8 mouse cellular contexts compared by ENCODE assay signal in the genomic region with DNA sequence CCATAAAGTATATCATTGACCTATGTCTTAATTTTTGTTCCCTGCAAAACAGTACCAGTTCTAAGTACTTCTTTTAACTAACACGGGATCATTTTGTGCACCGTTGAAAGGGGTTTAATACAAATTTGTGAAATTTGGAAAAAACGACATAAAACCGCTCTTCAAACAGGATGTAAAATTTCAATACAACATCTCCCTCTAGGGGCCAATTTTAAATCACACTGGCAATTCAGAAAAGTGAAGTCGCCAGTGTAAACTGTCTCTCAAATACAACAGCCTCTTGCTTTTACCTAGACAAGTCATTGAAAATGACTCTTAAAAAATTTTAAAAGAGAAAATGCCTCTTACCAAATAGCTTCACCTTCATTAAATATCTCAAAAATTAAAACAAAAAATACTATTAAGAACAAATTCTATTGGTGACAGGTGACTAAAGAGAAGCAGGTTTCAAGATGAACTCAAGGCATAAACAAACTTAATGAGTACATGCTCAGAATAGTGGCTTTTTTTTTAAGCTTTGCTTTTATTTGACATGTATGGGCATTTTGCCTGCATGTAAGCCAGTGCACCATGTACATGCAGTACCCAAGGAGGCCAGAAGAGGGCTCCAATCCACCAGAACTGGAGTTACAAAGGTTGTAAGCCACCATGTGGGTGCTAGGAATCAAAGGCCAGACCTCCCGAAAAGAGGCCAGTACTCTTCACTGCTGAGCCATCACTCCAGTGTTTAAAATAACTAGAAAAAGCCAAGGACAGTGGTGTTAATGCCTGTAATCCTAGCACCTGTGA. TPM values are rescaled to one million over a fixed set of nuclear protein-coding genes. Genes with fewer than 3 reads are reported as not detected.
DNase-seq lines count a peak whose midpoint lies in the region; ATAC-seq lines count a peak whose summit lies in the region.

No protein-coding gene starts in this region.

- H3K9me3 ChIP-seq in hindbrain, embryonic 11.5 days (ENCODE audit: control insufficient read depth, low read length), result no peaks in the 10 kb centered on the region
- H3K9me3 ChIP-seq in hindbrain, embryonic 10.5 days, result peaks cover 7% of the 10 kb centered on the region; the same call in 1 of the 2 replicates
- H3K9me3 ChIP-seq in forebrain, embryonic 10.5 days, result peaks cover 6% of the 10 kb centered on the region; the same call in 1 of the 2 replicates
- H3K9me3 ChIP-seq in forebrain, embryonic 13.5 days (replicated peaks), result no peaks in the 10 kb centered on the region

- no peak overlapping the region for H3K27ac ChIP-seq in hindbrain, embryonic 11.5 days (ENCODE audit: low read depth, low read length)
- H3K27ac ChIP-seq in hindbrain, embryonic 10.5 days, result no peak overlapping the region
- no peak overlapping the region for H3K27ac ChIP-seq in forebrain, embryonic 10.5 days
- no peak overlapping the region for H3K27ac ChIP-seq in forebrain, embryonic 13.5 days

- H3K27me3 ChIP-seq in hindbrain, embryonic 11.5 days (ENCODE audit: control insufficient read depth, insufficient read depth, low read length), result no peaks in the 10 kb centered on the region
- H3K27me3 ChIP-seq in hindbrain, embryonic 10.5 days (ENCODE audit: insufficient read depth, poor library complexity, severe bottlenecking), result no peaks in the 10 kb centered on the region
- no peaks in the 10 kb centered on the region for H3K27me3 ChIP-seq in forebrain, embryonic 10.5 days (ENCODE audit: poor library complexity, severe bottlenecking)
- no peaks in the 10 kb centered on the region for H3K27me3 ChIP-seq in forebrain, embryonic 13.5 days

- H3K36me3 ChIP-seq in hindbrain, embryonic 11.5 days (ENCODE audit: control insufficient read depth, insufficient read depth, low read length), result no peaks in the 10 kb centered on the region
- no peaks in the 10 kb centered on the region for H3K36me3 ChIP-seq in hindbrain, embryonic 10.5 days
- no peaks in the 10 kb centered on the region for H3K36me3 ChIP-seq in forebrain, embryonic 10.5 days (replicated peaks)
- H3K36me3 ChIP-seq in forebrain, embryonic 13.5 days (ENCODE audit: poor library complexity, severe bottlenecking), result no peaks in the 10 kb centered on the region

- ATAC-seq in hindbrain, embryonic 11.5 days (ENCODE audit: low FRiP score), result no peak
- ATAC-seq in inflammation-experienced regulatory T-cells, adult 6 months, result peak; percentile 30
- no peak for ATAC-seq in forebrain, embryonic 13.5 days

- peak; percentile 56 for DNase-seq in hindbrain, embryonic 11.5 days (ENCODE audit: low spot score)
- DNase-seq in hindbrain, embryonic 10.5 days (ENCODE audit: low spot score), result no peak
- DNase-seq in A20 (ENCODE audit: low read depth, low spot score) (peak; percentile 70), MN1 (ENCODE audit: low spot score) (peak; percentile 58)
- peak; percentile 26 to 54 for DNase-seq in spleen, postnatal 14 days (ENCODE audit: low spot score in 2 of 2)
- DNase-seq in forebrain, embryonic 10.5 days (ENCODE audit: extremely low spot score, low spot score), result no peak

- H3K9ac ChIP-seq in hindbrain, embryonic 11.5 days (ENCODE audit: low read depth, low read length), result no peak overlapping the region
- no peak overlapping the region for H3K9ac ChIP-seq in forebrain, embryonic 13.5 days

- no peaks in the 10 kb centered on the region for H3K4me1 ChIP-seq in hindbrain, embryonic 11.5 days (replicated peaks; ENCODE audit: control insufficient read depth, insufficient read depth, low read length)
- peaks cover 15% of the 10 kb centered on the region for H3K4me1 ChIP-seq in hindbrain, embryonic 10.5 days (replicated peaks)
- H3K4me1 ChIP-seq in forebrain, embryonic 10.5 days, result peaks cover 24% of the 10 kb centered on the region
- peaks cover 25% of the 10 kb centered on the region for H3K4me1 ChIP-seq in forebrain, embryonic 13.5 days

- H3K4me3 ChIP-seq in hindbrain, embryonic 11.5 days (ENCODE audit: low read depth, low read length), result no peak overlapping the region
- H3K4me3 ChIP-seq in hindbrain, embryonic 10.5 days, result no peak overlapping the region
- H3K4me3 ChIP-seq in forebrain, embryonic 10.5 days, result no peak overlapping the region
- no peak overlapping the region for H3K4me3 ChIP-seq in forebrain, embryonic 13.5 days

- H3K4me2 ChIP-seq in hindbrain, embryonic 11.5 days (replicated peaks; ENCODE audit: low read depth, low read length), result no peak overlapping the region
- H3K4me2 ChIP-seq in forebrain, embryonic 13.5 days, result no peak overlapping the region

- 46% methylated on average over 6 of the region's 6 CpGs for WGBS in hindbrain, embryonic 11.5 days
- 43% methylated on average over 6 of the region's 6 CpGs for WGBS in hindbrain, embryonic 10.5 days
- 49% methylated on average over 6 of the region's 6 CpGs for WGBS in forebrain, embryonic 10.5 days
- WGBS in forebrain, embryonic 13.5 days, result 35% methylated on average over 6 of the region's 6 CpGs

RNA-seq across cellular contexts. Expression of gene Vgll4, which starts 43.2 kb away (rescaled TPM):
- 58.5 and 59.3 TPM in 2 replicates for polyA plus RNA-seq in hindbrain, embryonic 11.5 days (2014; fragmentation: Nextera tagmentation; extraction: Ambion mirVana)
- polyA plus RNA-seq in hindbrain, embryonic 10.5 days (2016; fragmentation: Nextera tagmentation; extraction: Ambion mirVana), result 73.3 and 86.6 TPM in 2 replicates
- 100 to 1,000 TPM; 118 to 183 (median 152) TPM for polyA plus RNA-seq in inflammation-experienced regulatory T-cells, adult 6 months (2017; shearing (Covaris generic))
- polyA plus RNA-seq in forebrain, embryonic 10.5 days (2016; fragmentation: Nextera tagmentation; extraction: Ambion mirVana), result 79.0 and 81.7 TPM in 2 replicates
- polyA plus RNA-seq in forebrain, embryonic 13.5 days (2015; fragmentation: Nextera tagmentation; extraction: Ambion mirVana), result 81.5 and 84.3 TPM in 2 replicates

Comparison
In these comparisons a context has a peak if more than half of its experiments do, and no peak if none do; other contexts are left out.
1. DNase-seq: peak in hindbrain, embryonic 11.5 days (single experiment), A20 (single experiment), MN1 (single experiment) and spleen, postnatal 14 days (2 of 2); none in hindbrain, embryonic 10.5 days (single experiment) and forebrain, embryonic 10.5 days (single experiment).